Mouse (Mus musculus) v-Abl transformed pro-B cells (cell line): Measurements from ENCODE around the gene Gm15293.
"Not testable (repeated sequence)": the region's sequence is repeated elsewhere in the genome, so short reads cannot be mapped to it uniquely, and the experiment has no call there.

ENCODE experiments used
- in situ Hi-C, 2 experiments: fragments of 400-800 bp; cut with MboI; formaldehyde crosslinking; loops; one replicate each; pipeline ENCODE4 v1.15.1; 2025; ENCODE audit not compliant: unreplicated experiment in 2 of 2

Gene Gm15293

DNA sequence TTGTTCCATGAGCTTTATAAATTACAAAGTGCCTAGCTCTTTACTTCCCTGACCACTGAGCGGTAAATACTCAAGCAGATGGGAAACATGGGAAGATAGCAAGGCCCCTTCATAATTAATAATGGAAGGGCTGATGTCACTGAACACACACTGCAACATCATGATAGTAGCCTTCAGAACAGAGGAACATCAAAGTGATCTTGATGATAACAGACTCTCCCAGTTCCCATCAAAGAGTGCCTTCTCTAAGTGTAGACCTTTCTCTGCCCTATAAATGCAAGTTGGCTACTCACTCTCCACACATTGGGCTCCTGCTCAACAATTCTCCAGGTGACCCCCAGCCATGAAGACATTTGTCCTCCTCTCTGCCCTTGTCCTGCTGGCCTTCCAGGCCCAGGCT is at the start of gene Gm15293:
Gene Gm15293, plus strand, starts transcription at position 301 of the 400 bp plus-strand sequence.
- in situ Hi-C loops: not testable (repeated sequence)

GRCm38 (mm10) chr8:21161977-21162376 is 39.4 kb upstream of the Gm15293 start, which contains the start of gene Defa22:
TSS of gene Defa22 (plus strand) at chr8:21162277.
- in situ Hi-C loops: not testable (repeated sequence)

DNA sequence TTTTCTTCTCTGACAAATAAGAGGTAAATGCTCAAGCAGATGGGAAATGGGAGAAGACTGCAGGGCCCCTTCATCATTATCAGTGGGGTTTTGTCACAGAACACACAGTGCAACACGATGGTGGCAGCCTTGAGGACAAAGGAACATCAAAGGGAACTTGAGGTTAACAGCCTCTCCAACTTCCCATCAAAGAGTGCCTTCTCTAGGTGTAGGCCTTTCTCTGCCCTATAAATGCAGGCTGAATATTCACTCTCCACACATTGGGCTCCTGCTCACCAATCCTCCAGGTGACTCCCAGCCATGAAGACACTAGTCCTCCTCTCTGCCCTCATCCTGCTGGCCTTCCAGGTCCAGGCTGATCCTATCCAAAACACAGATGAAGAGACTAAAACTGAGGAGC is 10.0 kb upstream of the Gm15293 start, which contains the start of gene Defa31:
Gene Defa31, plus strand, starts transcription at position 301 of the 400 bp plus-strand sequence.
- in situ Hi-C loops: not testable (repeated sequence)
